Mouse (Mus musculus) kidney, adult 8-10 months (tissue): ENCODE measurements around the gene Zkscan14.

Experiments used
- DNase-seq, 2 experiments: peaks; one replicate each; pipeline ENCODE4 v3.0.0; 2022

Zkscan14 gene

DNA sequence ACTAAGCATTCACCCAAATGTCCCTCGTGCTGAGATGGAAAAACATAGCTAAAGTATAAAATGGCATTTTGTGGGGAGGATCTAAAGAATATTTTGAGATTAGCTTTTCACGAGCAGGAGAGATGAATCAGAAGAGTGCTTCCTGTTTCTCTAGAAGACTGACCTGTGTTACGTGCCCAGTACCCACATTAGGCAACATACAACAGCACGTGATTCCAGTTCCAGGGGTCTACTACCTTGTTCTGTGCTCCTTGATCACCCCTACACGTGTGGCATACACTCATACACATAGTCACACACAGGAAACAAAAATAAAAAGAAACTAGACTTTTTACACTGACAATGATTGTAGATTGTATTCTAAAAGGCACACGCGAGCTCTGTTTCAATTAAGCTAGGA, 1.3 kb downstream of the Zkscan14 start:
- DNase-seq: no peak

DNA sequence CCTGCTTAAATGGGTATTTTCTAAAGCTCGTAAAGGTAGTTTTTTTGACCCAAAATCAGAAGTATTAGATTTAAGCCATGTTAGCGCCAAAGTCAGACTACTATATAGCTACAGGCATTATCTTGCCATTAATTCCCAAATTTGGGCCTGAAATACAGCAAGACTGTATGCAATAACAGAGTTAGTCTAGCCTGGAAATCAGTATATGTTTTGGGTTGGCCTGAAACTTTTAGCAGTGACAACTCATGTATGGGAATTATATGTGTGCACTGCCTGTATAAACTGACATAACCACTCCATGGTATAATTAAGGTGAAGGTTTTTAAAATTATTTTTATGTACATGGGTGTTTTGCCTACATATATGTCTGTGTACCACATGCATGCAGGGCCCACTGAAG, 9.7 kb downstream of the Zkscan14 start, which contains the start of gene Atp5j2:
TSS of gene Atp5j2 (minus strand) at position 101 of the 400 bp plus-strand sequence.
- no peak for DNase-seq

DNA sequence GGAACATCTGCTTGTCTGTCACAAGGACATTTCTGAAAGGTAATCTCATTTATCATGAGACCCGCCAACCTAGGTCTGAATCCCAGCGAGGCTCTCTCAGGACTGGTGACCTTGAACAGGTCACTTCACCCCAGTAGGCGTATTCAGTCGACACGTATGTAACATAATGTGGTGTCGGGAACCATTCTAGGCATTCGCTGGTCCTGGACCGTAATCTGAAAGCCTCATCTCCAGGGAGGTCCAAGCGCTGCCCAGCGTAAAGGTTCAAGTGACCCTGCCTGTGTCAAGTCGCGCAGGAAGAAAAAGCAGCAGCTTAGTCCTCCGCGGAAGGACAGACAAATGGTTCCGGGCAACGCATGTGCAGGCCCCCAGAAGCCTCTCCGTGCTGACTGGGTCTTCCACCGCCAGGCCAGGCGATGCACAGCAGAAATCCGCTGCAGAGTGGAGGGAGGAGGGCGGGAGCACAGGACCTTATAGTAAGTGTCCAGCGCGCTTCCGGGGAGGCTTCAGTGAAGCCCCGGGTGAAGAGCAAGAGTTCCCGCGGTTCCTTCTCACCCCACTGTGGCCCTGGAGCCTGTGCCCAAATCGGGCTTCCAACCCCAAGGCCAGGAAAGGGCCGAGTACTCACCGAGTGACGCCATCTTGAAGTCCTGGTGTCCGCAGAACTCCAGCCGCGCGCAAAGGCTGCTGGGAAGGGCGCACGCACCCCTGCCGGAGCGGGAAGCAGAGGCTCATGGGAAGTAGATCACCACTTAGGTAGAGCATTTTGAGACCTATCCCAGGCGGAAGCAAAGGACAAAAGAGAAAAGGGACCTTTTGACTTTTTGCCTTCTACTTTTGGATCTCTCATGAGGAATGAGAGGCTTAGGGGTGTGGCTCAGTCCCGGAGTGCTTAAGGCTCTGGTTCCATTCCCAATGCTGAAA, 10.5 kb downstream of the Zkscan14 start:
- DNase-seq: peak; percentile 92 to 94

DNA sequence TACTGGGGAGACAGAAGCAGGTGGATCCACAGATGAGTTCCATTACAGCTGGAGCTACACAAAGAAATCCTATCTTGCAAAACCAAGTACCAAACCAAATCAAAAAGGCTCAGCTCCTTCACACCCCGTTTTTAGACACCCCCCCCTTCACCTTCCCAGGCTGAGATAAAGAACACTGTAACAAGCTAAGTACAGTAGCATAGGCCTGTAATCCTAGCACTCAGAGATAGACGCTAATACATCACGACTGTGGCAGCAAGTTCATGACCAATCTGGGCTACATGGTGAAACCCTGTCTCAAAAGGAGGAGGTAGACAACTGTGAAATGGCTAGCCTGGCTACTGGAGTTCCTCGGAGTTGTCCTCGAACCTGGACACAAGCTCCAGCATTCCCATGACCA, 11.3 kb downstream of the Zkscan14 start:
- no peak for DNase-seq

DNA sequence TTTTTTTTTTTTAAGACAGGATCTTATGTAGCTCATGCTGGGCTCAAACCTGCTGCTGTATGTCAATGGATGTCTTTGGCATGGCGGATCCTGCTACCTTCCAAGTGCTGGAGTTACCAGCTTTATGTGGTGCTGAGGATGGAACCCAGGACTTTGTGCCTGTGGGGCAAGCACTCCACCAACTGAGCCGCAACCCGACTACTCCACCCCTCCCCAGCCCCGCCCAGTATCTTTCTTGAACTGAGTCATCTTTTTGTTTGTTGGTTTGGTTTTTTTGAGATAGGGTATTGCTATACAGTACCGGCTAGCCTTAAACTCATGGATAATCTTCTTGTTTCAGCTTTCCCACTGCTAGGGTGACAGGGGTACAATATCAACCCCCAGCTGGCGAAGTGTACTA, 12.3 kb downstream of the Zkscan14 start:
- DNase-seq: no peak

DNA sequence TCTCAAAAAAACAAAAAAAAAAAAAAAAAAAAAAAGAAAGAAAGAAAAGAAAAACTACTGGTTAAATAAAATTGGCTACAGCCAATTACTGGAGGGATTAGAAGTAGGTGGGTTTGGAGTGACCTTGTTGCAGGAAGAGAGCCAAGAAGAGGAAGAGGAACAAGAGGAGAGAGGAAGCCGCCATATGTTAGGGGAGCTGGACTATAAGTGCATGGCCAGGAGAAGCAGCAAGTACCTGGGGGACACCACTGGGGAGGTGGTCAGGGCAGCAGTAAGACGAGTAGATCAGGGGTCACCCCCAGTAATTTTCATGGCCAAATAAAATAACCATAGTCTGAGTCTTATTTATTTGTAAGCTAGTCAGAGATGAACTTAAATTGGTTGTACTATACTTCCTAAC, 16.4 kb downstream of the Zkscan14 start:
- no peak for DNase-seq

DNA sequence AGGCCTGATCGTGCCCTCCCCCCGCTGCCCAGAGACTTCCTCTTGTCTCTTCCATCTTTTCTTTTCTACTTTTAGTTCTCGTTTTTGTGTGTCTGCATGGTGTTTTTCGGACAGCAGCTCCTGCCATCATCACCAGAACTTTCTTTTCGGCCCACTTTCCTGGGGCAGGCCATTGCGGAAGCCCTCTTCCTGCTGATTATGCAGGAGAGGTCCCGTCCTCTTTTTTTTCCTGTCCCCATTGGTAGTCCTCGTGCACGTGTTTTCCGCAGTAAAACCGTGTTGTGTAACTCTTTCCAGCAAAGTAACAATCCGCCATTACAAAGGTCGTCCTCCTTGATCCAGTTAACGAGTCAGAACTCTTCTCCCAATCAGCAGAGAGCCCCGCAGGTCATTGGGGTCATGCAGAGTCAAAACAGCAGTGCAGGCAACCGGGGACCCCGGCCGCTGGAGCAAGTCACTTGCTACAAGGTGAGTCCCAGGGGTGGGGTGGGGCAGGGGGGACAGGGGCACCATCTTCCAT, 23.1 kb downstream of the Zkscan14 start:
- no peak for DNase-seq

DNA sequence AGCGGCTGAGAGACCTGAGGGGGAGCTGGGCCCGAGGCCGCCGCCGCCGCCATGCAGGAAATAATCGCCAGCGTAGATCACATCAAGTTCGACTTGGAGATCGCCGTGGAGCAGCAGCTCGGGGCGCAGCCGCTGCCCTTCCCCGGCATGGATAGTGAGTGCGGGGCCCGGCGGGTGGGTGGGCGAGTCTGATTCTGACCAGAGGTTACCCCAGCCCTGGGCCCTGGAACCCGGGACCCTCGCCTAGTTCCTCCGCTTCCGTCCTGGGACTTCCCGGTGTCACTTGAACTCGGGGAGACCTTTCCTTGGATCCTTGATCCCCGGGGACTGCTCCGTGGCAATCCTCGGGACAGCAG, 34.4 kb downstream of the Zkscan14 start:
- no peak for DNase-seq

DNA sequence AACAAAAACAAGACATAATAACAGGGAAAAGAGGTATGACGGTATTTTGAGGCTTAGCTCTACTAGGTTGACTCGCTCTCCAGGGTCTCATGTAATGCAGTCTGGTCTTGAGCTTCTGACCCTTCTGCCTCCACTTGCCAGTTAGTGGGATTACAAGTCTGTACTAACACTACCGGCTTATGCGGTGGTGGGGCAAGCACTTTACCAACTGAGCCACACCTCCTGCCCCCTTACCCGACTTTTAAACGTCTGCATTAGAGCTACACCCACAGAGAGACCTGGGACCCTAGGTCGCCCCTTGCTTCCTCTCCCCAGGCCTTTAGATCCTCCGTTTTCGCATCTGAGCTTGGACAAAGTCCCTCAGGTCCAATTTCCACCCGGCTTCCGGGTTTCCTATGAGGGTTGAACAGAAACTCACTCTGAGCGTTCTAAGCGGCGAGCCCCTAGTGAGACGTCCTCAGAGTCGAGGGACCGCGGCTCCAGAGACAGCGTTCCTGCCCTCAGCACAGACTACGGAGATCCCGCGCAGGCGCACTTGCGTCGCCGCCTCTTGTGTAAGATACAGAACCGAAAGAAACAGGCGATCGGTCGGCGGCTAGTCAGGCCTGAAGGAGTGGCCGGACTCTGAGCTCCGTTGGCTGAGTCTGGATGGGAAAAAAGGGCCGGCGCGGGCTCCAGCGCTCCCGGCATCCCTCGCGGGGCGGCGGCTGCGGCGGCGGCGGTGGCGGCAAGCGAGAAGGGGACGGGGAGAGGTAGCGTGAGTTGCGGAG, 34.9 kb downstream of the Zkscan14 start, which contains the start of the genes Ptcd1 and Cpsf4:
TSS of gene Ptcd1 (minus strand) at position 573 of the 770 bp plus-strand sequence.
TSS of gene Cpsf4 (plus strand) at position 678 of the 770 bp plus-strand sequence.
- peak; percentile 99 to 100 for DNase-seq

DNA sequence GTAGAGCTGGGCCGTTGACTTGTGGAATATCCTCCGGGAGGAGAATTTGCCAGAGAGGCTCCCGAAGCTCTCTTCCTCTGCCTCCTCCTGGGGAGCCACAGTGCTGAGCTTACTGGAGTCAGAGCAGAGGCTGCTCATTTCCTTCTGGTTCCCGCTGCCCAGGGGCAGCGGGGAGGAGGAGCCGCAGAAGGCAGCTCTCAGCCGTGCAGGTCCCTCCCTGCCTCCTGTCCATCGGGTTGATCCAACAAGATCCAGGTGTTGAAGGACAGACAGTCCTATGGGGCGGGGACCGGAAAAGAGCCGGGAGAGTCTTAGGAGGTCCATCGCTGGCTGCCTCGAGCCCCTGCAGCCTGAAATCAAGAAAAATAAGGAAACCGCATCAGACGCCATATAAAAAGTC, 36.5 kb downstream of the Zkscan14 start:
- DNase-seq: no peak

DNA sequence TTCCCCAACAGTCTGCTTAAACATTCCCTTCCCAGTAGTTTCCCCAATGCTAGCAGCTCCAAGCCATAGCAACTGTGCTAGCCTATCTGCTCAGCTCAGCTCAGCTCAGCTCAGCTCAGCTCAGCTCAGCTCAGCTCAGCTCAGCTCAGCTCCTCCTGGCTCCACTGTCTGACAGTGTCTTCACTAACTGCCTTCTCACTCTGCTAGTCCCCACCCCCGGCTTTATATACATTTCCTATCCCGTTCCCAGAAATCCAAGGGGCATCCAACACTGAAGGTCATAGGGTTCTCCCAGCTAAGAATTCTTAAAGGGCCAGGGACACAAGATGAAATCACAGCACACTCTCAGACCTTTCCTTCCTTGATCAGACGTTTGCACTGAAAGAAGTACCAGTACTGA, 37.0 kb downstream of the Zkscan14 start:
- peak; percentile 8 to 26 for DNase-seq

DNA sequence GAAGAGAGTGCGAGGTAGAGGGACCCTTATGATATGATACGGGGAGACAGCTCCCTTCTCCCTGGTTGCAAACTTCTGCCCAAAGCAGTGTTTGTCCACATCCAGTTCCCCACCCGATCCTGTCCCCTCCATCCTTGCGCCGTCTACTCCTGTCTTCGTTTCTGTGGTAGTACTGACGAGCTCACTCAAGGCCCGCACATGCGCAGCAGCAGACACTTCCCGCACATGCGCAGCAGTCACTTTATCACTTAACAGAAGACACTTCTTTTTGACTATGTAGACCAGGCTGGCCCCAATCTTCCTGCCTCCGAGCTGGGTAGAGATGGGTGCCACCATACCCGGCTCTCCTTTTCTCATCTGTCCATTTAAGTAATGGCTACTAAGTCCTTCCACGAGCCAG, 40.3 kb downstream of the Zkscan14 start:
- no peak for DNase-seq

DNA sequence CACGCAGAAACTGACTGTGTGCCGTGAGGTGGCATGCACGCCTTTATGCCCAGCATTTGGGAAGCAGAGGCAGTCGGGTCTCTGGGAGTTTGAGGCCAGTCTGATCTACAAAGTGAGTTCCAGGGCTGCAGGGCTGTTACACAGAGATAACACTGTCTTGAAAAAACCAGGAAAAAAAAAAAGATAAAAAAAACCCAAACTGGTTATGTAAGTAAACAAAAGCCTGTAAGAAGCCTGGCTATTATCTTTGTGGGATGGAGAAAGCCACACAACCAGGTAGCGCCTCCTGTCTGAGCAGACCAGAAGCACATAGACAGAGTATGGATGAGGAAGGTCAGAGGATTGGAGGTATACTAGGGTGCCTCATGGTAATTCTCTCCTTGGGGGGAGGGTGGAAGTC, 49.0 kb downstream of the Zkscan14 start:
- DNase-seq: no peak

DNA sequence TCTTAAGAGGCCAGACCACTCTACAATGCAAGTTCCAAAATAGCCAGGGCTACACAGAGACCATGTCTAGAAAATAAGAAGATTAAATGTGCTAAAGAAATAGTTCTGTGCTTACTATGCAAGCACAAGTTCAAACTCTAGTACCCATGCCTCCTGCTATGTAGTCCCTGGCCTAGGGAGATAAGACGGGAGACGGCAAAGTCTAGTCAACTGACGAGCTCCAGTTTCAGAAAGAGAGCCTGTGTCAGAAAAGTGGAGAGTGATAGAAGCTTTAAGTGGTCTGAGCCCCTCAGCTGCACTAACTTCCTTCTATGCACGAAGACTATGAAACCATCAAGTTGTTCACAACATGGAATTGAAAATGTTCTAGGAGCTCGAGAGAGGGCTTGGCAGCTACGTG, 52.4 kb downstream of the Zkscan14 start:
- no peak for DNase-seq

DNA sequence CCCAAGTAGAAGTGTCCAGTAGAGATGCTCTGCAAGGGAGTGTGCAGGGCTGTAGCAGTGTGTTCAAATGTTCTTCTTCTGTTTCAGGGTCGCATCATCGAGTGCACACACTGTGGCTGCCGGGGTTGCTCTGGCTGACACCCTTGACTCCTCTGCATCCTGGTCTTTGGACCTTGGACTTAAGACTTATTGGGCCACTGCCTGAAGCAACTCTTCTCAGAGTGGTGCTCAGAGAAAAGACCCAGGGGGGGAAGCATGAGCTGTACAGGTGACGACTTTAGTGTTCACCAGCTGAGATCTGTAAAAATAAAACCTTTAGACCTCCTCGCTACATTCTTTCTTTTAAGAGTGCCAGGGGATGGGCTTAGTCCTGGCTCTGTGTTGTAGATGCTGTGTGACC, 53.9 kb downstream of the Zkscan14 start:
- peak; percentile 60 to 66 for DNase-seq
